Mouse (Mus musculus): Measurements from ENCODE around the gene D630045J12Rik. TPM values are rescaled to one million over a fixed set of nuclear protein-coding genes. Genes with fewer than 3 reads are reported as not detected.

The D630045J12Rik gene
- total RNA-seq (2021), result 10 to 100 TPM in 1 of 2 experiments, 1 to 10 TPM in 1; 9.1 to 12.2 TPM
- long read RNA-seq, experiment 1, partial matches to known transcripts, result 1 of 3 reads
- long read RNA-seq, experiment 1, other reads (novel, unspliced or antisense), result 2 of 3 reads
- long read RNA-seq, experiment 2, partial matches to known transcripts, result 1 of 5 reads
- long read RNA-seq, experiment 2, other reads (novel, unspliced or antisense), result 4 of 5 reads

DNA sequence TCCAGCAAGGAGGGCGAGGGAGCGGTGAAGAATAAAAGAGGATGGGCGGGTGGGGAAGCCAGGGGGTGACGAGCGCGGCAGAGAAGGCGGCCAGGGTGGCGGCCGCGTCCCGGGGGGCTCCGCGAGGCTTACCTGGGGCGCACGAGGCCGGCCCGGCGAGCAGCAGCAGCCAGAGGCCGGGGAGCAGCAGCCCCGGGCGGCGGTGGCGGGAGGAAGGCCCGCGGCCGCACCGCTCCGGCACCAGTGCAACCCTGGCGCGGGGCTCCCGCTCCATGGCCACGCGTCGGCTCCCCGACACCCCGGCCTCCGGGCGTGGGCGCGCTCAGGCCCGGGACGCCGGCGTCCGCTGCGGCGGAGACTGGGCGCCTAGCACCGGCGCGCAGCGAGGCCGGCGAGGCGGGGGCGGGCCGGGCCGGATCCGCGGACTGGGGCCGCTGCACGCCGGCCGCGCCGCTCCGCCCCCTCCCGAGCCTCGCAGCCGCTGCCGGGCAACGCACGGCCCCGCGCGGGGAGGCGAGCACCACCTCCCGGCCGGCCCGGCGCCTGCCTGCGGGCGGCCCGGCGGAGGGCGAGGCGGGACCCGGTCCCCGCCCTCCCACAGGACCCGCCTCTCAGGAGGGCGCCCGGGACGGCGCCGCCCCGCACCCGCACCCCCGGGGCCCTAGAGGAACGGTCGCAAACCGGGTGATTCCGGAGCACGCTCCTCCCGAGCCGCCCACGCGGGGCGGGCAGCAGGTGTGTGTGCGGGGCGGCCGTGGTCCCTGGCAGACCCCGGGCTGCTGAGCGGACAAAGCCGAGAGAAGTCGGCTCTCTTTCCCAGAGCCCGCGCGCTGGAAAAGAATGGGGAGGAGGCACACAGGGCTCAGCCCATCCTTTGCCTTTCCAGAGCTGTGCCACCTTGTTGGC is at the start of gene D630045J12Rik:
D630045J12Rik (minus strand) TSS at position 274 of the 906 bp plus-strand sequence.
- DNase-seq (ENCODE audit: low spot score in 2 of 2), result peak; percentile 40 to 41

DNA sequence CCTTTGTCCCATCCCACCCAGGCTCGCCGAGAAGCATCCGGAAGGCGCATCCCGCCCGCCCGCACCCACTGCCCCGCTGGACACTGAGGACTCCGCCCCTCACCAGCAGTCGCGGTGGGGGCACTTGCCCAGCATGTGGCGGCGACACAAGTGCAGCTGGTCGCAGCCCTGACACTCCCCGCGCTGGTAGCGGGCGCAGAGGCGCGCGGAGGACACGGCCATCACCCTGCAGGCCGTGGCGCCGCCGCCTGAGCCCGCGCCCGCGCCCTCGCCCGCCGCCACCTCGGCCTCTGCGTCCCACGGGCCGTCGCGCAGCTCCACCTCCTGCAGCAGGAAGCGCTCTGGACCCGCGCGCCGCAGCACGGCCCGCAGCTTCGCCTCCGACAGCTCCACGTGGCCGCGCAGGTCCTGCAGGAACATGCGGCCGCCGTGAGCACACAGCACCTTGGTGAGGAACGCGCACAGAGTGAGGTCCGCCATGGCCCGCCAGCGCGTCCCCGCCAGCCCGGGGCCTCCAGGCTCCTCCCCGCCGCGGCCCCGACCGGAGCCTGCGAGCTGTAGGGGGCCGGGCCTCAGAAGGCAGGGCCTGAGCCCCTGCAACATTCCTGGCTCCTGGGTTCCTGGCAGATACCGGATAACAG is 45.1 kb upstream of the D630045J12Rik start, which contains the start of gene Zc3hav1l:
Zc3hav1l (minus strand) TSS at position 499 of the 641 bp plus-strand sequence.
- DNase-seq (ENCODE audit: low spot score in 2 of 2), result peak; percentile 49 to 59

DNA sequence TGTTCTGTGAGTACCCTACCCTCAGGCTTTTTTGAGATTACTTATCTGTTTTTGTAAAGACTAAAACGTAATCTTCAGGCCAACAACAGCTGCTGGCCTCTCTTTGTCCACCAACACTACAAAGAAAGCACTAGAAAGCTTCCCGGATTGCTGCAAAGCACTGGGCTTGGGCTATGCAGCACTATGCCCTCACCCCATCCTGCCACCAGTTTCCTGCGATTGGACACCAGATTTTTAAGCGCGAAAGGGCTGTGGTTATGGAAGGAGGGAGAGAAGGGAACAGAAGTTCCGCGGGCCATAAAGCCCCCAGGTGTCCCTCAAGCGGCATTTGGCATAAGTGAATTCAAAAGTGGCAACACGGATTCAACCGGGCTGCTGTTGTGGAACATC is 44.4 kb upstream of the D630045J12Rik start:
- DNase-seq (ENCODE audit: low spot score in 2 of 2), result no peak

DNA sequence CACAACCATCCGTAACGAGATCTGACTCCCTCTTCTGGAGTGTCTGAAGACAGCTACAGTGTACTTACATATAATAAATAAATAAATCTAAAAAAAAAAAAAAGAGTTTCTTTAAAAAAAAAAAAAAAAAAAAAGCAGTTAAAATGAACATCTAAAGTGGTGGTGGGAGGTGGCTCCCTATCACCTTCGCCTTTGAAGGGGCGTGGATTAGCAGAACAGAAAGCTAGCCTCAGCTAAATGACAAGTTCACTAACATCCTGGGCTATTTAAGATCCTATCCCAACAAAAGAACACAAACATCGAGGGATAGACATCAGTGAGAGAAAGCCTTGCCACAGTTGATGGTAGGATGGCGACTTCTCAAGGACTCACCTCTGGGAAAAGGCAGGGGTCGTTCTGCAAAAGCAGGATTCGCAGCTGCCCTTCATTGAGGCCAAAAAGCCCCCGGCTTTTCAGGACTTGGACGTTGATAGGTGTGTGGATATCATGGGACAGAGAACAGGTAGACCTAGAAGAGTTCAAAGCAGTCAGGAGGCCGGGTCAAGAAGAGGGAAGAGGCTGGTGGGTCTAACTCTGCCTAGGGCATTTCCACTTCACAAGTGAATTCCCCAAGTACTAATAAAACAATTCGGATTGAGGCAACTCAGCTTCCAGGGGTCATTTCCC is 43.9 kb upstream of the D630045J12Rik start:
- DNase-seq (ENCODE audit: low spot score in 2 of 2), result no peak

DNA sequence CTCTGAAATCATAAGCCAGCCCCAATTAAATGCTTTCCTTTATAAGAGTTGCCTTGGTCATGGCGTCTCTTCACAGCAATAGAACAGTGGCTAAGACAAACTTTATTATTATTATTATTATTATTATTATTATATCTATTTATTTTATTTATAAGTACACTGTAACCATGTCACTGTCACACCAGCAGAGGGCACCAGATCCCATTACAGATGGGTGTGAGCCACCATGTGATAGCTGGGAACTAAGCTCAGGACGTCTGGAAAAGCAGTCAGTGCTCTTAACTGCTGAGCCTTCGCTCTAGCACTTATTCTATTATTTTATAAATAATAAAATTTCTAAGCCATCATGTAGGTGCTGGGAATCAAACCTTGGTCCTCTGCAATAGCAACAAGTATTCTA is 39.9 kb upstream of the D630045J12Rik start:
- DNase-seq (ENCODE audit: low spot score in 2 of 2), result no peak

DNA sequence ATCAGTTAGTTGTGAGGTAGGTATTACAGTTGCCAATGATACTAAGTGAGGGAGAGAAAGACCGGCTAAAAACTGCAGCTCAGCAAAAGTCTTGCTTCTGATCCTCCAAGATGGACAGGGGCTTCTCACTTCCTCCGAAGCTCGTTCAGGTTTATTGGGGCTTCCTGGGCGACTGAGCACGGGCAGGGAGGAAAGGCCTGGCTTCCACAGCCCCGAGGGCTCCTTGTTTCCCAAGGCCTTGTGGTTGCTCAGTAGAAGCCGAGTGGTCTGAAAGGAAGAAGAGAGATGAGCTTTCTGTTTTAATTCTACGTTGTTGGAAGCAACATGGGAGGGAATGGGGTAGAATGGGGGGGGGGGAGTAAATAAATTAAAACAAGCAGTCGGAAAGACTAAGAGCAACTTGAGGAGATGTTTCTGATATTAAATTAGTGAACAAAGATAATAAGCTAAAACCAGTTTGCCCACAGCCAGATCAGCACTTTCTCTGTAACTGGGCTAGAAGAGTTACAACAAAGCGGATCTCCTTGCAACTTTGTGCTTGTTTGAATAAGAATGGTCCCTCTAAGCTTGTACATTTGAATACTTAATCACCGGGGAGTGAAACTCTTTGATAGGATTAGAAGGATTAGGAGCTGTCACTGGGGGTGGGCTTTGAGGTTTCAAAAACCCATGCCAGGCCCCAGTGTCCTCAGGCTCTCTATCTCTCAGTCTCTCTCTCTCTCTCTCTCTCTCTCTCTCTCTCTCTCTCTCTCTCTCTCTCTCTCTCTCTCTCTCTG is 39.2 kb upstream of the D630045J12Rik start:
- no peak for DNase-seq (ENCODE audit: low spot score in 2 of 2)

DNA sequence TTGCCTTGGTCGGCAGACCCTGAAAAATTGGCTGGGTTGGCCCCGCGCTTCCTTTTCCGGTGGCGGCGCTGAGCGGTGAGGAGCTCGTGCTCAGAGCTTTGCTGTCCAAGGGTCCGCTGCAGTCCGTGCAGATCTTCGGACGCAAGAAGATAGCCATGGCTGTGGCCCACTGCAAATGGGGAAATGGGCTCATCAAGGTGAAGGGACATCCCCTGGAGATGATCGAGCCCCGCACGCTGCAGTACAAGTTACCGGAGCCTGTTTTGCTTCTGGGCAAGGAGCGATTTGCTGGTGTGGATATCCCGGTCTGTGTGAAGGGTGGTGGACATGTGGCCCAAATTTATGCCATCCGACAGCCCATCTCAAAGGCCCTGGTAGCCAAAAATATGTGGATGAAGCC is 30.6 kb upstream of the D630045J12Rik start:
- DNase-seq (ENCODE audit: low spot score in 2 of 2), result no peak

DNA sequence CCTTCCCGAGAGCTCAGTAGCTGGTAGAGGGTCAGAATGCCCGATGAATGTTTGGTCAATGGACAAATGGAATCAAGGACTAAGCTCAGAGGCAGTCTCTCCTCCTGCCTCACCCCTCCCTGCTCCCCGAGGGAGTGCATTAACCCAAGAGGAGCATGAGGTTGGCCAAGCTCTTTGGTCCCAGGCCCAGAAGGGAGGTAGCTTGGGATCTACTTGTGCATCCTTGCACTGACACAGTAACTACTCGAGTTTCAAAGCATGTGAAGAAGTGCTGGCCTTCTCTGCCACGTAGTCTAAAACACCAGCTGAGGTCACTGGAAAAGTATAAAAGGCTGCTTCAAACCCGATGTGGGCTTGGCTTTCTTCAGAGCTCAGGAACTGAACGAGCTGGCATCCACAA is 10.7 kb upstream of the D630045J12Rik start:
- no peak for DNase-seq (ENCODE audit: low spot score in 2 of 2)

DNA sequence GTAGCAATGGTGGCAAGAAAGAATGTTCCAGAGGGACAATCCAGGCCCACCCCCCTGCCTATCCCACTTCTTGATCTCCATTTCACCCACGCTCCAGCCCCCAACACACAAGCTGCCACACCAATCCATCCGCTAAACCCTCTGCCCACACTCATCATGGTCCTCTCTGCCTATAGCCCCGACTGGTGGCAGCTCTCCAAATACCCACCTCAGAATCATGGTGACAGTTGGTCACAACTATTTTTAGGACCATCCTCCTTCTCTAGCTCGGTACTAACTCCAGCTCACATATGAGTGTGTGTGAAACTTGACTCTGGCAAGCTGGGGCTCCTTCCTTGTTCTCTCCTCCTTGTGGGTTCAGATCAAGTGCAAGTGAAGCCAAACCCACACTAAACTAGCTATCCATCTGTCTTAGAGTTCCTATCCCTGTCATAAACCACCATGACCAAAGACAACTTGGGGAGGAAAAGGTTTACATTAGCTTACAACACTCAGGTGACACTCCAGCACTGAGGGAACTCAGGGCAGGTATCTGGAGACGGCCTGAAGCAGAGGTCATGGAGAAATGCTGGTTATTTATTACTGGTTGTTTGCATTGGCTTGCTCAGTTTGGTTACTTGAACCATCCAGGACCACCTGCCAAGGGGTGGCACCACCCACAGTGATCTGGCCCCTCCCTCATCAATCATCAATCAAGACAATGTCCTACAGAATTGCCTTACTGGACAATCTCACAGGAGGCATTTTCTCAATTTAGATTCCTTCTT is 9.8 kb upstream of the D630045J12Rik start:
- DNase-seq (ENCODE audit: low spot score in 2 of 2), result no peak

DNA sequence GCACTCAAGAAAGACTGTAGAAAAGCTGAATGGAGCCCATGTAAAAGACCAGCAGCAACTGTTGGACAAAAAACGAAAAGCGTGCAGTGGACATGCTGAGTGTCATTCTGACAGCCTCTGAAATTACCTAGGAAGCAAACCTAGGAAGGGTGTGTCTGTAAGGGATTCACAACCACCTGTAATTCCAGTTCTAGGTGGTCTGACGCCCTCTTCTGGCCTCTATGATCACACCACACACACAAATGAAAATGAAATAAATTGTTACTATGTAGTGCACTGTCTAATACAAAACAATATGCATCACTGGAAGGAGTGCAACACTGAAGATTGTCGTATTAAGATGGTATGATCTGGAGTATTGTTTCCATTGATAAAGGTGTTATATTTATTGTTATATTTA is 8.1 kb upstream of the D630045J12Rik start:
- no peak for DNase-seq (ENCODE audit: low spot score in 2 of 2)

DNA sequence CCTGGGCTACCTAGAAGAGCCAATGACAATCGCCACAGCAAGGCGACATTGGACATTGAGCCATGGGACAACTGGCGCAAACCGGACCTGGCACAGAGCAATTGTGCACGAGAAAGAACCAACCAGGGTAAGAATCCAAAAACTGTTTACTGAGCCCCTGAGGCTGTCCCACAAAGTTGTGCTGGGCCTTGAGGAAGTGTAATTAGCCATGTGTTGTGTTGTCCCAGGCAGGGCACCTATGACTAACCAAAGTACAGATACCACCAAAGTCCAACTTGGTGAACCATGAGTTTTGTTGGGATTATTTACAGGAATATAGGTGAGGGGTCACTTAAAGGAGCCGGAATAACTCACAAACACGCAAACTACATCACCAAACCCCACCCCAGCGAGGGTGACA is 3.7 kb upstream of the D630045J12Rik start:
- DNase-seq (ENCODE audit: low spot score in 2 of 2), result no peak

DNA sequence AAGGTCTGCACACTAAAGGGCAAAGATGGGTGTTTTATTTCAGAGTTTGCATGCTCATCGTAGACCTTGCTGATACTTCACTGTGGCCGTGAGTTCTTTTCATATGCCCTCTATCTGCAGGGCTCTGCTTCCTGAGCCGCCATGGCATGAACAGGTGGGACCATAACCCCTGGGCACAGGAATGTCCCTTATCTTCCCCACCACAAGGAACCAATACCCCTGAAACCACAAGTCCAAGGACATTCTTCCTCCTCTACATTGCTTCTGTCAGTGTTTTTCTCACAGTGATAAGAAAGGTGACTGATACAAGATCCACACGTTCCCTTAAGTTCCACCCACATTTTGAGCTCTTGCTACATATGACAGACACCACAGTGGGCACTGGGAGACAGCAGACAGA is 3.0 kb upstream of the D630045J12Rik start:
- DNase-seq (ENCODE audit: low spot score in 2 of 2), result no peak

DNA sequence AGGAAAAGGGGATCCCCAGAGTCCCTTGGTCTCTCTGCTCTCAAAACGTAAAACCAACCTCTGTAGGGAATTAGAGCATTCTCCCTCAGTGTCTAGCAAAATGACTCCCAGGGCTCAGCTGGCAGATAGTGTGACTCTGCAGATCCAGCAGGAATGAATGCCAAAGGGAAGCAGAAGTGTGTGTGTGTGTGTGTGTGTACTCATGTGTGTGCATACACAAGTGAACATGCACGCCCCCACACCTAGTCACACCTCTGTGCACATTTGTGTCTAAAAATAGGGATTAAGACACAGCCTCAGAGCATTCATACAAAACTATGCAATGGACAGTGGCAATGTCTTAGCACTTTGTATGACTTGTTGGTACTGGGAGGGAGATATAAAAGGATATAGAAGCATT is 2.0 kb upstream of the D630045J12Rik start:
- no peak for DNase-seq (ENCODE audit: low spot score in 2 of 2)

DNA sequence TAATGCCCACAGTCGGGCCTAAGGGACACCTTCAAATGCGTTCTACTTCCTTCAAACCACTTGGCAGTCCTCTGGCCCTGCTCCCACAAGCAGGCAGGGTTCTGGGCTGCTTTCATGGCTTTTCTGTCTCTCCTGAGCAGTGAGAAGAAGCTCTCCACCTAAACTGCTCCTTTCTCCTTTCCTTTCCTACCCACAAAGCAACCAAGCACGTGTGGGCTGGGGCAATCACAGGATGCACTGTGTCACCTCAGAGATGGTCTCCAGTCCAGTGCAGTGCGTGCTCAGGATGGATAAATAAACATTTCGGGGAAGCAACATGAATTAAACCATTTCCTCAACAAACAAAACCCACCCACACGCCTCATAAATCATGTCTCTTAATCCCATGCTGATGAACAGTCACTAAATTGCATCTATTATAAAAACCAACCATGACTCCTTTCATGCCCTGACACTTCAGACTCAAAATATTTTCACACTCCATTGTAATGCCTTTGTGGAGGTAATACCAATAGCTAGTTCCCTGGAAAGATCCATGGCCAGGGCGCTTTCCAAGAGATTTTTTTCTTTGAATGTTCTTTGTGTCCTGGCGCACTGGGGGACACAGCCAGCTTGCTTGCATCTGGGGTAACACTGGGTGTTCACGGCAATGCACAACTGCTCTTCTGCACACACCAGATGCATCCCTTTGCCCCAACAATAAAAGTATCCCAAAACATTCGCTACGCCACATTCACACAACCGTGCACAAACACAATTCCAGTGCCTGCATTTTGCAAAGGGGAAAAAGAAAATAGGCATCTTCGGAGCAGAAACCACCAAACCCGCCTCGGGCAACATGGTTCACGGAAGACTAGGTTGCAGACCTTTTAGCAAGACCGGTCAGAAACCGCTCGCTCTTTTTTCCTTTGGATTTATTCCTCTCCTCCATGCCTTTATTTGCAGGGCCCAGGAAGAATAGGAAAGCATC is 758 bp downstream of the D630045J12Rik start:
- DNase-seq (ENCODE audit: low spot score in 2 of 2), result no peak

DNA sequence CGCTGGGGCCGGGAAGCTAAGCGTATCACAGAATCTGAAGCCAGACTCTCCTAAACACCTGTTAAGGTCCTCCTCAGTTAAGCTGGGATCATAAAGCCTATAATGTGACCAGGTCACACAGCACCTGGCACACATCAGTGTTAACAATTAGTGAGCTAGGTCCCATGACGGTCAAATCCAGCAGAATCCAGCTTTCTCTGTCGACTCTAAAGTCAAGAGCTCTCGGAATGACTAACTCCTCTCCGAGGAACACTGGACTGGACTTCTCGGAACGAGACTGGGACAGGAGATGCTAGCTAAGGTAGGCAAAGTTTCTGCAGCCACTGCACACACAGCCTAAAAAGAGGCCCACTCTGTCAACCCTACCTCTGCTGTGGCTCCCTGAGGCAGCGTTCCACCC is 1.7 kb downstream of the D630045J12Rik start:
- no peak for DNase-seq (ENCODE audit: low spot score in 2 of 2)

DNA sequence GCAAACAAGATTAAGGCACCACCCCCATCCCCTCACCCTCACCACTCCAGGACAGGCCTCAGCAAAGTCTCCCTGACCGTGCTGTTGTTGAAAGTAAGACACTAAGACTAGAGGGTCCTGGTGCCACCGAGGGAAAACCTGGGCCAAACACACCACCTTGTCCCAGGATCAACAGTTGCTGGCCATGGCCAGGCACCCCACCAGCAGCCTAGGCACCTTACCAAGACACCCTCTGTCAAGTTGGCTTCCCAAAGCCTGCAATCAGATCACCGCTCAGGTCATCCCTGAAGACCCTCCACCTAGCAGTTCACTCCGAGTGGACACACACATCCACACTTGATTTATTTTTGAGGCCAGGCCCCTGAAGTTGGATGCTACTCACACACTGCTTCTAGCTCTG is 2.3 kb downstream of the D630045J12Rik start:
- DNase-seq (ENCODE audit: low spot score in 2 of 2), result no peak

DNA sequence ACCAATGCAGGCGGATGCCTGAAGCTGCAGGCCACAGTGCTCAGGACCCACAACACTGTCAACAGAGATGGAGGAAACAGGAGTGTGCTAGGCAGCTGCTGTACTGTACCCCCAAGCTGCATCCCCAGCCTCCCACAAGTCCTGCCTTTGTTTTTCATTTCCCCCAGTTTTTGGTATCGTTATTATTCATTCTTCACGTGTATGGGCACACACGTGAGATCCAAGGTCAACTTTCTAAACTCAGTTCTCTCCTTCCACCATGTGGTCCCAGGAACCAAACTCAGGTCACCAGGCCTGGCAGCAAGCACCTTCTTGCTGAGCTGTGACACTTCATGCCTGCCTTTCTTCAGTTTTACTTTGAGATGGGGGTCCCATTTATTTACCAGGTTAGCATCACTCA is 6.4 kb downstream of the D630045J12Rik start:
- DNase-seq (ENCODE audit: low spot score in 2 of 2), result no peak

DNA sequence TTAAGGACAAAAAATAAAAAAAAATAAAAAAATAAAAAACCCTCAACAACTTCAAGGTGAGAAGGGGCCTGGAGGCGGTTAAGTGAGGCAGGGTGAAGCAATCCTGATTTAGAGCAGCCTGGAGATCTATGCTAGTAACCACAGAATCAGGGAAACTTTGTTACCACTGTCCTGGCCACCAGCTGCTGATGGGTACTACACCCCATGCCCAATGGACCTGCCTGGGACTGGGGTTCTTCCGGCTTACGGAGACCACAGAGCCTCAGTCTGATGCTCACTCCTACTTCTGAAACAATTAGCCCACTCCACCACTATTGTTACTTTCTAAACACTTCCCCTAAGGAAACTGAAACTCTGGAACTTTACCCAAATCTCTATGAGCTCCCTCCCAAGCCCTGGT is 9.0 kb downstream of the D630045J12Rik start:
- DNase-seq (ENCODE audit: low spot score in 2 of 2), result no peak

DNA sequence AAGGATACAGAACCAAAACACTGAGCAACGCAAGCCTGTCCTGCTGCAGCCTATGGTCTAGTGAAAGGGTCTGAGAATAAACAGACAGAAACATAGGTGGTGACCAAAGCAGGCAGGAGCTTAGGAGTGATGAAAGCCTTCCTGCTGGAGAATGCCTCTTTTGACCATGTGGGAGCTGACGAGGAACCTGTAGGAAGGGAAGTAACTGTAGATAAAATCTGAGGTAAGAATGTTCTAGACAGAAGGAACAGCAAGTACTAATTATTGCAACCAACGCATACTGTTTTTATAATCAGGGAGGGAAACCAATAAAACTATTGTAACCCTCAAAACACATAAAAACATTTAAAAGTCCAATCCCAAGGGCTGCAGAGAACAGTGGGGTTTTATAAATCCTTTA is 9.6 kb downstream of the D630045J12Rik start:
- DNase-seq (ENCODE audit: low spot score in 2 of 2), result no peak

Measured in adrenal gland, postnatal 4 days (tissue).